Mouse (Mus musculus): ENCODE measurements around the gene Afap1. TPM values are rescaled to one million over a fixed set of nuclear protein-coding genes. Genes with fewer than 3 reads are reported as not detected.

The Afap1 gene
- polyA plus RNA-seq, 1 experiment, result 31.7 TPM

DNA sequence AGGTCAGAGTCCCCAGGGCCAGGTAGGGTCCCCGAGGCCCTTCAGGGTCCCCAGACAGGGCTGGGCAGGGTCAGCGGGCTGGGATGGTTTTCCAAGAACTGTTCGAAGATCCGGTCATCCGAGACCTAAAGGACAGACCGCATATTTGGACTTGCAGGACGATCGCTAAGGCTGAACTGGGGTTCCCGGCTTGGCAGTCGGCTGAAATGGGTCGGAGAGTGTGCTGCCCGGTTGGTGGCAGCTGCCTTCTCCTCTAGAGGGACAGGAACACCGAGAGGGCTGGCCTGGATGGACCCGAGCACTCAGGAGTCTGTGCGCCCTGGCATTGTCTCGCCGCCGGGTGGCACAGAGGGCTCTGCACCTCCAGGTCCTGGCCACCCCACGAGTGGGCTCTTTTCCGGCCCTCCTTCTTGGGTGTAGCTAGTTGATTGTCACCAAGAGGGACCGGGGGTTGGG lies 714 bp downstream of the Afap1 start:
- no peaks in the 10 kb centered on the region for H3K4me1 ChIP-seq (ENCODE audit: control insufficient read depth, insufficient read depth, low read length)
- peak overlapping the region; percentile 60 for H3K9ac ChIP-seq (ENCODE audit: low read depth, poor library complexity, severe bottlenecking)
- TF ChIP-seq CTCF (IDR thresholded peaks at IDR 0.05; ENCODE audit: low read depth, low read length) (no peak), EP300 (IDR thresholded peaks at IDR 0.05; ENCODE audit: insufficient read depth, low read depth, low read length) (no peak), POLR2A (IDR thresholded peaks at IDR 0.05; ENCODE audit: insufficient read depth, low read length) (no peak)
- H3K4me3 ChIP-seq (ENCODE audit: low read depth, low read length), result peak overlapping the region; percentile 74
- H3K27ac ChIP-seq (ENCODE audit: insufficient read depth, low read length), result no peak overlapping the region
- no peaks in the 10 kb centered on the region for H3K9me3 ChIP-seq (replicated peaks; ENCODE audit: control insufficient read depth, insufficient read depth, low read length, poor library complexity, severe bottlenecking)
- no peaks in the 10 kb centered on the region for H3K36me3 ChIP-seq (ENCODE audit: control insufficient read depth, insufficient read depth, low read length, poor library complexity, severe bottlenecking)
- no peaks in the 10 kb centered on the region for H3K27me3 ChIP-seq (ENCODE audit: control insufficient read depth, insufficient read depth, low read length, poor library complexity, severe bottlenecking)

GRCm38 (mm10) chr5:35894295-35895047 lies 1.4 kb downstream of the Afap1 start:
- Histone ChIP-seq H3K9me3 (replicated peaks; ENCODE audit: control insufficient read depth, insufficient read depth, low read length, poor library complexity, severe bottlenecking) (no peaks in the 10 kb centered on the region), H3K4me1 (ENCODE audit: control insufficient read depth, insufficient read depth, low read length) (no peaks in the 10 kb centered on the region), H3K36me3 (ENCODE audit: control insufficient read depth, insufficient read depth, low read length, poor library complexity, severe bottlenecking) (no peaks in the 10 kb centered on the region), H3K9ac (ENCODE audit: low read depth, poor library complexity, severe bottlenecking) (peak overlapping the region; percentile 60), H3K4me3 (ENCODE audit: low read depth, low read length) (peak overlapping the region; percentile 74), H3K27me3 (ENCODE audit: control insufficient read depth, insufficient read depth, low read length, poor library complexity, severe bottlenecking) (no peaks in the 10 kb centered on the region), H3K27ac (ENCODE audit: insufficient read depth, low read length) (no peak overlapping the region)
- TF ChIP-seq CTCF (IDR thresholded peaks at IDR 0.05; ENCODE audit: low read depth, low read length), result no peak
- no peak for TF ChIP-seq POLR2A (IDR thresholded peaks at IDR 0.05; ENCODE audit: insufficient read depth, low read length)
- no peak for TF ChIP-seq EP300 (IDR thresholded peaks at IDR 0.05; ENCODE audit: insufficient read depth, low read depth, low read length)

DNA sequence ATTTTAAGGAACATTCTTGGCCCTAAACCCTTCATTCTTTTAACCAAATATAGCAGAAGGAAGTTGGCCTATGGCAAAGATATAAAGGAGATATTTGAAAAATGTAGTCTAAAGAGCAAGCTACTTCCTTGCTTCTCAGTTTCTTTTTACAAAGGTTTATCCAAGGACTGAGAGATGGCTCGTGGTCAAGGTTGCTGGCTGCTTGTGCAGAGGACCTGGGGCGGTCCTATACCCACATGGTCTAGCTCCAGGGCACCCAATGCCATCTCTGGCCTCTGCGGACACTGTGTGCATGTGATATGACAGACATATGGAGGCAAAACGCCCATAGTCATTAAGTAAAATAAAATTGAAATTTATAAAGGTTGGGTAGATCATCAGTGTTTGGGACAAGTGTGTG lies 2.8 kb downstream of the Afap1 start:
- no peak overlapping the region for H3K4me3 ChIP-seq (ENCODE audit: low read depth, low read length)
- H3K27me3 ChIP-seq (ENCODE audit: control insufficient read depth, insufficient read depth, low read length, poor library complexity, severe bottlenecking), result no peaks in the 10 kb centered on the region
- no peaks in the 10 kb centered on the region for H3K36me3 ChIP-seq (ENCODE audit: control insufficient read depth, insufficient read depth, low read length, poor library complexity, severe bottlenecking)
- no peaks in the 10 kb centered on the region for H3K9me3 ChIP-seq (replicated peaks; ENCODE audit: control insufficient read depth, insufficient read depth, low read length, poor library complexity, severe bottlenecking)
- peaks cover 2% of the 10 kb centered on the region for H3K4me1 ChIP-seq (ENCODE audit: control insufficient read depth, insufficient read depth, low read length)
- TF ChIP-seq POLR2A (IDR thresholded peaks at IDR 0.05; ENCODE audit: insufficient read depth, low read length) (no peak), CTCF (IDR thresholded peaks at IDR 0.05; ENCODE audit: low read depth, low read length) (no peak), EP300 (IDR thresholded peaks at IDR 0.05; ENCODE audit: insufficient read depth, low read depth, low read length) (no peak)
- H3K27ac ChIP-seq (ENCODE audit: insufficient read depth, low read length), result no peak overlapping the region
- H3K9ac ChIP-seq (ENCODE audit: low read depth, poor library complexity, severe bottlenecking), result no peak overlapping the region

- no peak overlapping the region for H3K27ac ChIP-seq (ENCODE audit: insufficient read depth, low read length)
- no peaks in the 10 kb centered on the region for H3K36me3 ChIP-seq (ENCODE audit: control insufficient read depth, insufficient read depth, low read length, poor library complexity, severe bottlenecking)
- H3K9me3 ChIP-seq (replicated peaks; ENCODE audit: control insufficient read depth, insufficient read depth, low read length, poor library complexity, severe bottlenecking), result no peaks in the 10 kb centered on the region
- no peak for TF ChIP-seq EP300 (IDR thresholded peaks at IDR 0.05; ENCODE audit: insufficient read depth, low read depth, low read length)
- TF ChIP-seq POLR2A (IDR thresholded peaks at IDR 0.05; ENCODE audit: insufficient read depth, low read length), result no peak
- no peak for TF ChIP-seq CTCF (IDR thresholded peaks at IDR 0.05; ENCODE audit: low read depth, low read length)
- no peak overlapping the region for H3K9ac ChIP-seq (ENCODE audit: low read depth, poor library complexity, severe bottlenecking)
- peaks cover 2% of the 10 kb centered on the region for H3K4me1 ChIP-seq (ENCODE audit: control insufficient read depth, insufficient read depth, low read length)
- no peaks in the 10 kb centered on the region for H3K27me3 ChIP-seq (ENCODE audit: control insufficient read depth, insufficient read depth, low read length, poor library complexity, severe bottlenecking)
- H3K4me3 ChIP-seq (ENCODE audit: low read depth, low read length), result no peak overlapping the region
These were observed 3.4 kb downstream of the Afap1 start for GRCm38 (mm10) chr5:35896556-35896955.

DNA sequence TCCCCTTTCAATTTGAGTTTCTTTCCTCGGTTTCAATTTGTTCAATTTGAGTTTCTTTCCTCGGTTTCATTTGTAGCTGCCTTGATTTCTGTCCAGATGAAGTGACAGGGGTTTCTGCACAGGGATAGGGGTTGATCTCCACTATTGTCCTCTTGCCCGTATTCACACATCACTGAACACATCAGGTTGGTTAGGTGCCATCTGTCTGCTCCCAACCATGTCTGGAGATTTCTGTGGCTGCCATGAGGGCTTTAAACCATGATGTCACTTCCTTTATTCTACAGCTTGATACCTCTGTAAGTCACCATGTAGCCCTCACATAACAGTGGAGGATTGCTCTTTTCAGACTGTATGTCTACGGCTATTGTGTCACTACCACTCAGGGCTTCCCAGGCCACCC lies 4.0 kb downstream of the Afap1 start:
- Histone ChIP-seq H3K27me3 (ENCODE audit: control insufficient read depth, insufficient read depth, low read length, poor library complexity, severe bottlenecking) (no peaks in the 10 kb centered on the region), H3K9ac (ENCODE audit: low read depth, poor library complexity, severe bottlenecking) (no peak overlapping the region), H3K9me3 (replicated peaks; ENCODE audit: control insufficient read depth, insufficient read depth, low read length, poor library complexity, severe bottlenecking) (no peaks in the 10 kb centered on the region), H3K27ac (ENCODE audit: insufficient read depth, low read length) (no peak overlapping the region), H3K4me1 (ENCODE audit: control insufficient read depth, insufficient read depth, low read length) (peaks cover 2% of the 10 kb centered on the region), H3K4me3 (ENCODE audit: low read depth, low read length) (no peak overlapping the region), H3K36me3 (ENCODE audit: control insufficient read depth, insufficient read depth, low read length, poor library complexity, severe bottlenecking) (no peaks in the 10 kb centered on the region)
- TF ChIP-seq POLR2A (IDR thresholded peaks at IDR 0.05; ENCODE audit: insufficient read depth, low read length) (no peak), CTCF (IDR thresholded peaks at IDR 0.05; ENCODE audit: low read depth, low read length) (no peak), EP300 (IDR thresholded peaks at IDR 0.05; ENCODE audit: insufficient read depth, low read depth, low read length) (no peak)

DNA sequence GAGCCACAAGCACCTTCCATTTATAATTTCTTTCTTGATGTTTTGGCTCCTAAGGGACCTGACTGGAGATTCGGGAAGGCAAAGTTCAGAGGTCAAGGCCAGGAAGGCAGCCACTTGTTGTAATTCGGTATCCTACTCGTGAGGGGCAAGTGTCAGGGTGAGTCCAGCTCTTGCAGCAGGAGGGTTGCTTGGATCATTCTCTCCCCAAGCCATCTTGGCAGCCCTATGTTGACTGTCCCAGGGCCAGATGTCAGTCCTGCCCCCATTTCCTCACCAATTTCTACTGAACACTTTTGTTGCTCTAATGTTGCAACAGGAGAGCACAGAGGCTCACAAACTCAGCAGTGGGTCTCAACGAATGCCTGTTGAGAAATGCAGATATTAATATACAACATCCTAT lies 5.0 kb downstream of the Afap1 start:
- H3K4me3 ChIP-seq (ENCODE audit: low read depth, low read length), result no peak overlapping the region
- no peak for TF ChIP-seq POLR2A (IDR thresholded peaks at IDR 0.05; ENCODE audit: insufficient read depth, low read length)
- TF ChIP-seq CTCF (IDR thresholded peaks at IDR 0.05; ENCODE audit: low read depth, low read length), result no peak
- no peak for TF ChIP-seq EP300 (IDR thresholded peaks at IDR 0.05; ENCODE audit: insufficient read depth, low read depth, low read length)
- peaks cover 2% of the 10 kb centered on the region for H3K4me1 ChIP-seq (ENCODE audit: control insufficient read depth, insufficient read depth, low read length)
- no peak overlapping the region for H3K27ac ChIP-seq (ENCODE audit: insufficient read depth, low read length)
- no peaks in the 10 kb centered on the region for H3K27me3 ChIP-seq (ENCODE audit: control insufficient read depth, insufficient read depth, low read length, poor library complexity, severe bottlenecking)
- no peak overlapping the region for H3K9ac ChIP-seq (ENCODE audit: low read depth, poor library complexity, severe bottlenecking)
- no peaks in the 10 kb centered on the region for H3K9me3 ChIP-seq (replicated peaks; ENCODE audit: control insufficient read depth, insufficient read depth, low read length, poor library complexity, severe bottlenecking)
- H3K36me3 ChIP-seq (ENCODE audit: control insufficient read depth, insufficient read depth, low read length, poor library complexity, severe bottlenecking), result no peaks in the 10 kb centered on the region

Measured in ES-Bruce4 (cell line).